Mouse (Mus musculus) kidney, adult 9 months (tissue): ENCODE data around the gene Adora3.

Source experiments
- DNase-seq: peaks from one replicate; pipeline ENCODE4 v3.0.0; 2022

Adora3 gene

DNA sequence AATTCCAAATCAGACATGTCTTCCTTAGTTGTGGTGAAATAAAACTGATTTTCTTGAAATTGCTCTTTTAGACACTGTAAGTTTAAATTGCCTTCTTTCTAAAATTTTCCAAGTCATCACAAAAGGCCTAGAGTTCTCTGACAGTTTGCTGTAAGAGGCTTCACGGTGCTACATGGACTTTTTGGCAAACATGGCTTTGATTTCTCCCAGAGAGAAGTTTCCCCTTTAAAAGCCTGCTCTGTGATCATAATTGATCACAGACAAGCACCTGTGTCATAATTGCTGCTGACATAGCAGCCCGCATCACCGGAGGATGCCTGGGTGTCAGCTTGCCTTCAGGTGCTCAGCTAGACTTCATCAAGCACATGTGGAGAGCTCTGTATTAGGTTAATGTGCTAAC lies at the start of gene Adora3, which contains the start of gene Tmigd3:
TSS of gene Adora3 (plus strand) at position 301 of the 400 bp plus-strand sequence.
TSS of gene Tmigd3 (plus strand) at position 346 of the 400 bp plus-strand sequence.
- no peak for DNase-seq

DNA sequence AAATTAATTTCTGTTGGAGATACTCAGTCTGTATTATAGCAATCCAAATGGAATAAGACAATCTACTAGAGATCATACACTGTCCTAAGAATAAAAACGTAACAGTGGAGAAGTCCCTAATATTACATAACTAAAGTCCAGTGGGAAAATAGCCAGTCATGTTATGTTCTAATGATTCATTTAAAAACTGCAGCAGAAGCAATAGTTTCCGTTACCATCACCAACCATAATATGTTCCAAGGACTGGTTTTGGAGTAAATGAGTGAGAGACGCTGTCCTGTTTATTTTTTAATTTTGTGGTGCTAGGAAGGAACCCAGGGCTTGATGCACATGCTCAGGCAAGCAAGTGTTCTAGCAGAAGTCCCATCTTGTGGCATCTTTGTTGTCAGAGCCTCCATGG lies 49.2 kb upstream of the Adora3 start:
- no peak for DNase-seq

DNA sequence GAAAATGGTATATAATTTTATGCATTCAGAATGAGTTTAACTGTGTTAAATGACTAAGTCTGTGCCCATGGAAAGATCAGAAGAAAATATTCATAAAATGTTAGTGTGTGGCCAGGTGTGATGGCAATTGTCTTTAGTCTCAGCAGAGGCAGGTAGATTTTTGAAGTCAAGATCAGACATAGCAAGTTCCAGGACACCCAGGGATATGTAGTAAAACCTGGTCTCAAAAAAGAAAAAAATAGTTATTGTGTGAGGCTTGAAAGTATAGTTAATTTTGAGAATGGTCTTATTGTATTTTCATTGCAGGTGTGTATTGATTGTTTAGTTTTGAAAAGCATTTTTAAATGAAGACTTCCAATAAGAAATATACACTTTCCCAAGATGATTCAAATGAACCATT lies 47.0 kb upstream of the Adora3 start:
- DNase-seq, result no peak

DNA sequence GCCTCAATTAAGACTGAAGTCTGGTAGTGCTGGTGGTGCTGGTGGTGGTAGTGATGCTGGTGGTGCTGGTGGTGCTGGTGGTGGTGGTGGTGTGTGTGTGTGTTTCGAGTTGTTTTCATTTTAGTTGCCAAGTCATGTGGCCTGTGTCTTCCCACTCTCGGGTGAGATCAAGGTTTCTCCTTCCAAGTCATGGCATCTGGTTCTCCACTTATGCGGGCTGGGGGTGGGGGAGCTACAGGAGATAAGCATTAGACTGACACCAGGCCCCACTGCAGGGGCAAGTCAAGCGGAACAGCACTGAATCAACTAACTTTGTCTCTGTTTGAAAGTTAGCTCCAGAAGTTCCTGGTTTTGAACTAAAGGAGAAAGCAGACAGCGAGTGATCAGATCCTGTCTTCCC lies 46.6 kb upstream of the Adora3 start:
- DNase-seq, result no peak

DNA sequence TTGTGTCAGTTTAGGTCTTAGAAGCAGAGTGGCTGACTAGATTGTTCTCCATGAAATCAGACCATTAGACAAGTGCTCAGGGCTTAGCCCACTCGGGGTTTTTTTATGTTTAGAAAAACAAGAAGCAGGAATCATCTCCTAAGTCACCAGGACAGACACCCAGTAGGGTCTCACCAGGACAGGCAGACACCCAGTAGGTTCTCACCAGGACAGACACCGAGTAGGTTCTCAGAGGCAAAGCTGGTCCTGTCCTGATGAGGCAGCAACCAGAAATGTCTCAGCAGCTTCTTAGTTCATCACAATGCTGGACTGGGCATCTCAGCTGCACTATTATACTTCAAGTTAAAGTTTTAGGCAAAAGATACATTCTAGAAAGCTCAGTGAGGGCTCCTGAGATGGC lies 46.0 kb upstream of the Adora3 start:
- no peak for DNase-seq

DNA sequence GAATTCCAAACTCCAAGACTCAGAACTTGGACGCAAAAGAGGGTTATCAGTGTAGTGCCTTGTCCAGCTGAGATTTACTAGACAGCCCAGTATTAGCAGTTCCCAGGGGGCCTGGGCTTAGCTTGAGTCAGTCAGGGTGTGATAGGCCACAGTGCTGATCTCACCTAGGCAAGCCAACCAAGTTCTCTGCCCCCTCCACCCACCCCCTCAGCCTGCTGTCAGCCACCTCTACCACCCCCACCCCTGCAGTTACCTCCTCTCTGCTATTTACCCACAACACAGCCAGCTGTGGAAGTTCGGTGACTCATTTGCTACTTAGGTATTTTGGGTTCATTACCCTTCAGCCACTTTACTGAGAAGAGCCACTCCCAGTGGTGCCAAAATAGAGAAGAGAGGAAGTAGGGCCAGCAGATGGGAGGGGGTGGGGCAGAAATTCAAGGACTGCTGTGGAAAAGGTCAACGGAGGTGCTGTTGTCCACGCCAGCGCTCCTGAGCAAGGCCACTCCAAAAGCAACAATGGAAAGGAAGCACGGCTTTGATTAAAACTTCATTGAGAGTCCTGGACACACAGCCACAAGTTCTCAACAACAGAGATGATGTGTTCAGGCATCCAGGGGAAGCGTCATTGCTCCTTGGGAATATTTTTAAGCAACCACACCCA lies 45.0 kb upstream of the Adora3 start:
- DNase-seq, result peak; percentile 57

DNA sequence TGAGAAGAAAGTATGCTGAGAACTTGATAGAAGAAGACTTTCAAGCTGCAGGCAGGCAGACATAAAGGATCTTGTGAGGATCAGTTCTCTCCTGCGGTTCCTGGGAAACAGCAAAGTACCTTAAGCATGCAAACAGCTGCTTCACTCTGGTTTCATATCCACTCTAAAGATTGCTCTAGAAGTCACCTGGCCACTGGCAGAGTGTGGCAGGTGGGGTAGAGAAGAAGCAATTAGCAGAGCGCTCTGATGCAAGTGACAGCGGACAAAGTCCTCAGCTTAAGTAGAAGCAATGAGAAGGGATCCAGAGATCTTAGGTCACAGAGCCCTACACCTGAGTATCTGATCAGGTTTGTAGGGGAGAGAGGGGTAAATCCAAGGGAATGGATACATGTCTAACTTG lies 39.1 kb upstream of the Adora3 start:
- DNase-seq, result no peak

DNA sequence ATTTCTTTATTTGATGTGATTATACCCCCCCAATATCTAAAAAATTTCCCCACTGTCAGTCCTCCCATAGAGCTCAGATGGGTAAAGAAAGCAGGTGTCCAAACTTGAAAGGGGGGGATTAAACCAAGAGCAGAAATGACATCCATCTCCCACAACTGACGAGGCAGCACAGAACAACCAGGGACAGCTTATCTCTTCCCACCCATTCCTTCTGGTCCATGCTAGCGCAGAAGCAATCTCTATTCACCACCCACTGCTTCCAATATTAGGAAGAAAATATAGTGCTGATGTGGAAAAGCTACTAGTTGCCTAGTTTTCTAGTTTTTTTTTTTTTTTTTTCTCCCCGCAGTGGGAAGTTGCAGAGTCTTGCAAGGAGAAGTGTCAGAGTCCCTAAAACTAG lies 34.8 kb upstream of the Adora3 start:
- DNase-seq, result no peak

DNA sequence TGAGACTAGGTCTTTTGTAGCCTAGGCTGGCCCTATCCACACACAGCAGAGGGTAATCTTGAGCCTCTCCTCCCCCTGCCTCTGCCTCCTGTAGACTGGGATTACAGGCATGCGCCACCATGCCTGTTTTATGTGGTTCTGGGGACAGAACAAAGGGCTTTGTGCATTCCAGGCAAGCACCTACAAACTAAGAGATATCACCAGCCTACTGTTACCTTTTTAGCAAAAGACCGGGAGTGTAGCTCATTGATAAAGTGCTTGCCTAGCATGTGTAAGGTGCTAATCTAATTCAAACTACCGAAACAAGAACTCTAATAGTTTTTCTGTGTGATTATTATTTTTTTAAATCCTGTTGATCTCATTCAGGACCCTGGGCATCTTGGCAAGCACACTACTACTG lies 33.8 kb upstream of the Adora3 start:
- DNase-seq, result no peak

DNA sequence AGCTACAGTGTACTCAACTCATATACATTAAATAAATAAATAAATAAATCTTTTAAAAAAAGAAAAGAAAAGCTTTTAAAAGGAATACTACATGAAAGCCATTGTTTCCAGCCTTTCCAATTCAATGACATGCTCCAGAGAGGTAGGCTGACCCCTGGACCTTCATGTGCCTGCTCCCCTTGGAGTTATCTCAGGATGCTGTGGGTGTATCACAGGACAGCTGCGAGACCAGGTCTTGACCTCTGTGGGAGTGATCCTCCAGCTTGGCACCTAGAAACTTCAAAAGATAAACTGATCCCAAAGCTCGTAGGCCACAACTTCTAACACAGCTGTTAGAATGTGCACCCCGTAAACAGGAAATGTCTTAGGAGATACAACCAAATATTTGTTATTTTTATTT lies 32.0 kb upstream of the Adora3 start:
- DNase-seq, result no peak

DNA sequence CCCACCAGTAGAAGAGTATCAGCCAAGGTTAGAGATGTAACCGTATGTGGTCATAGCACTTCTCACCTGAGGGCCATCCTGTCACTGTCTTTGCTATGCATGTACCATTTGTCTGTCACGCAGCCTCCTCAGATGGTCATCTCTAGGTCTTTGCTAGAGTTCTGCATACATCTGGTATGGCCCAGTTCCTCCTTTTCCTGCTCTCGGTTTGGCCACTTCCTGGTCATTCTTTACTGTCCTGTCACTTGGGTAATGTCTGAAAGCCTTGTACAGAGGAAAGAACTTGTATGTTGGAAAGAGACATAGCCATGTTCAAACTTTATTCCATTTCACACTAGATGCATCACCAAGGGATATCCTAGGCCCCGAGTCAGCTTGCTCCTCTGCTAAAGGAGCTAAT lies 30.8 kb upstream of the Adora3 start:
- no peak for DNase-seq

DNA sequence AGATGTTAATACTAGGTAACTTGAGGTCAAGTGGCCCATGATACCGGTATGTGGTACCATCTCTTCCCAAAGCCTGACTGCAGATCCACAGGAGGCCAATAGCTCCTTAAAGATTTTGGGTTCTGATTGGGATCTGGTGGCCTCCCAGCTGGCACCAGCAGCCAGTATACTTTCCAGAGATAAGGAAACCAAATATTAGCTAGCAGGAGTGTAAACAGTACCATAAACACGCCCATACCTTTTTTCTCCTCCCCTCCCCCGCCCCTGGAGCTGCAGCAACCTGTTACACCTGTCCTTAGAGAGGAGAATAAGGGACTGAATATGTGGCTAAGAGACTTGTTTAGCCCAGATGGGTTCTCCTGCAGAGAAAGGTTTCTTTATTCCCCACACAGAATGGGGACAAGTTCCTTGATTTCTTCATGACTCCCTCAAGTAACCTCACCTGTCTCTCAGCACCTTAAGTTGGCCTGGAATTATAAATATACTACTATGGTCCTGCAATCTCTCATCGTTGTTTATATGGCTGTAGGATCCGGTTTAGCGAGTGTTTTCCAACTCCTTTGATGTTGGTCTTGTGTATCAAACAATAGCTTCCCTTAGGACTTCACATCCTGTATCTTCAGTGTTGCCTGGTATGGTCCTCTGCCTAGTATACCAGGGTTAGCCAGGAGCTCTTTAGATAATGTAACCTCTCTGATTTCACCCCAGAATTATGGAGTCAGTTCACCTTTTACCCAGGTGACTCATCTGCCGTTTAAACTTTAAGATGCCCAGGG lies 24.2 kb upstream of the Adora3 start:
- DNase-seq, result no peak

DNA sequence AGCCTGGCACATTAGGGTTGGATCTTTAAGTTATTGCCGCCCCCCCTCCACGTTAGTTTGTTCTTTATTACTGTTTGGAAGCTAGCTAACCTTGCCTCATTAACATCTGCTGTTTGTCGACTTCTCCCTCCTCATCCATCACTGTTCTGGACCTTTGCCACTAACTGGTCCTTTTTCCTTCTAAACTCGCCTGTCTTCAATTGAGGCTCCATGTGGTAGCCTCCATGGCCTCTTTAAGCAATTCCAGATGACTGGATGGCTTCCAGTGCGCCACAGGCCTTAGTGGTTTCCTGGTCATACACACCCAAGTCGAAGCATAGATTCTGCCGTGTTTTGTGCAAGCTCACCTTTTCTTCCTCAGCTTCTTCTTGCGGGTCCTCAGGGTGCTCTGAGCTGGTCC lies 16.9 kb upstream of the Adora3 start:
- DNase-seq, result no peak

DNA sequence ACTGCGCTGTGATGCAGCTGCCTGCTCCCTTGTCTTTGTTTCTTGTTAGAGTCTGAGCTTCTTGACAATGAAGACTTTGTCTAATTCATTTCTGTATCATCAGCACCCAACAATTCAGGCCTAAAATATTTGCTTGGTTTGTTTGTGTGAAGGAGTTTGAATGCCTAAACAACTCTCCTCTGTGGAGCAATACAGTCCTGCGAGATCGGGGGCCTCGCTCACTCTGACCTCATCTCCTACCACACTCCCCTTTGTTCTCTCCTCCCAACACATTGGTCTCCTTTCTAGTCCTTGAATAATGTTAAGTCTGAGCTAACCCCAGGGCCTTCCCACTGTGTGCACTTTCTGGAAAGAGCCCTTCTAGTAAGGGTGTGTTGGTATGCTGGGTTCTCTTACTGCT lies 15.9 kb upstream of the Adora3 start:
- DNase-seq, result no peak

DNA sequence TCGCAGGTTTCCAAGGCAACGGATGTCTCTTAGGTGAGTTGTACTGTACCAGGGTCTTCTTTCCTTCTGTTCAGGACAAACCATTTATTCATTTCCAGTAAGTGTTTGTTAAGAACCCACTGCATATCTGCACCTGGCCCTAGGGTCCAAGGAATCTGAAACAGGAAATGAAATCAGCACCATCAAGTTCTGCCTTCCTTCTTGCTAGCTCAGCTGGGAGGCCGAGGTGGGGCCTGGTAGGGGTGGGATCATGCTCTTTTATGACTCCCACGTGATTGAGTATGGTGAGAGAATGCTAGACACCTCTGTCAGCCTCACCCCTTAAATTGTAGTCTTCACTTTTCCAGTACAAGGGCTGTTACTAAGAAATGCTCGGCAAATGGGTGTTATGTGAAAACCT lies 13.1 kb upstream of the Adora3 start:
- DNase-seq, result no peak

DNA sequence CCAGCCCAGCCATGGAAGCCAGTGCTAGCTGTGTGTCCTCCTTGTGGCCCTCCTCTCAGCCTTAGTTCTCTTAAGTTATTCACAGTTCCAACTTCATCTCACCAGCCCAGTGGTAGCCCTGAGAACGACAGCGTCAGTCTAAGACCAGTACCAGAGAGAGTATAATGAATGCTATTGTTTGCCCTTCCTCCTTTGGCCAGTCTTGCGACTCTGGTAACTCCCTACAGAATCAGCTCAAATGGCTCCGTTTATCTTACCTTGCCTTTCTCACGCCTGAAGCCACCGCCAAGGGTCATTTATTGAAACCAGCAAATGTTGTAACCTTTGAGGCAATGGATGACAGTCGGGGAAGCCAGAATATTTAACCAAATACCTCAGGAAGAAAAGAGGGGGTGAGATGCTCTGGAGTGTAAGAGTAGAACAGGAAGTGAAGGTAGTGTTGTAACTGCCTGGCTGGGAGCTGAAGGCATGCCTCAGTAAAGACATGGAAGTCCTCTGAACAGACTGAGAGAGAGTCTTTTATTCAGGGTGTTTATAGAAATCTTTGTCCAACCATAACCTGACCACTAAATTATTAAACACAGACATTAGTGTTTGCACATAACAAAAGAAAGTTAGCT lies 8.8 kb upstream of the Adora3 start:
- DNase-seq, result no peak

DNA sequence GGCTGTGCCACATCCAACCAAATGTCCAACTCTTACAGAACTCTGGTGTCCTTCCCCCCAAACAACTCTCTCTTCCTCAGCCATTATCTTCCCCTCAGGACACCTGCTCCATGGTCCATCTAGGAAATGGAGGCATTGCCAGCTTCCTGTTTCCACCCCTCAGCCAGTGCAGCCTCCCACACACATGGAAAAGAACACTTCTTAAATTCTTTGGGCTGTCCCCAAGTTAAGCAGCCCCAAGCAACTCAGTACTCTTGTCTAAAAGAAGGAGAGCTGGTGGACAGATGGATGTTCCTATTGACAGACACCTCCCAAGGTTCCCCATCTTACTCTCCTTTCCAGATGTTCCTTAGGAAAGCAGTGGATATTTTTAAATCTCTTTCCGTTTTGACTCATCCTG lies 6.5 kb upstream of the Adora3 start:
- DNase-seq, result no peak

DNA sequence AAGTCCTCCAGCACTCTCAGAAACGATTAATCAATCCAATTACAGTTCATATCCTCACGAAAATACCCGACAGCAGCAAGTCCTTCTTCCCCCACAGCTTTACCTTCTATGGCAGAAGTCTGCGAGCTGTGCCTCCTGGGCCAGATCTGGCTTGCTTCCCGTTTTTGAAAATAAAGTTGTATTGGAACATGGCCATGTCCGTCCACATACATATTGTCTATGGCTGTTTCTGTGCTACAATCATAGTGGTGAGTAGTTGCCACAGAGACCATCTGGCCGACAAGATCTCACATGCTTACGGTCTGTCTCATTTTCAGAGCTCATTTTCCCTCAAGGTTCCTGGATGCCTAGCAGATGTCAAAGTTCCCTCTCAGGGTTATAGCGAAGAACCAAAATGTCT lies 5.5 kb upstream of the Adora3 start:
- DNase-seq, result no peak

DNA sequence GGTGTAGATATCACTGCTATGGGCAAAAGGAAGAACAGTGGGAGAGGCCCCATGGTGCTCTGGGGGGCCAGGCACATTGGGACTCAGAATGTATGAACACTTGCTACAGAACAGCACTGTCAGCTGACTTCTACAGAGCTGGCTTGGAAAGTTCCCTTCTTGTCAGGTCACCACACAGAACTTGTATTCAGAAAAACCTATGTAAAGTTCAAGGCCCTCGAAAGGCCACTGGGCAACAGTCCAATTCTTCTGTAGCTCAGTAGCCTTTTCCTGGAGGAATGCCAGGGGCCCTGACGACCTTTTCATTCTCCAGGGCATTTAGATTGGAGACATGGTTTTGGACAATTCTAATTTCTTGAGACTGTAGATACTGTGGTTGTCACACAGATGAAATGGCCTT lies 2.5 kb upstream of the Adora3 start:
- DNase-seq, result peak; percentile 61

DNA sequence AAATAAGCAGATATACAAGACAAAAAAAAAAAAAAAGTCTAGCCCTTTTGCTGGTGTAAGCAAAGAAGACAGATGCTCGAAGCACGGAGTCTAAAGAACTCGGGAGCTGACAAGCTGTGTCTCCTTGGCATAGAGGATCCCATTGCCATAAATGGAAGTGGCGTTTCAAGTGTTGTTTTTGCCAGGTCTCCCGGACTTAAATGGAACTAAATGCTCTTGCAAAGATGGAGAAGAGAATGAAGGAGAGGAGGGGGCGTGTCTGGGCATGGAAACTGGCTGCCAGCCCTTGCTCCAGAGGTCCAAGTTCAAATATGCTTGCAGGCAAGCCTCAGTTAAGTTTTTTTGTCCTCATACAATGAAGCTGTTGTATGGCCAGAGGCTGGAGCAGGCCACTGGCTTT lies 1.4 kb downstream of the Adora3 start:
- DNase-seq, result peak; percentile 52

DNA sequence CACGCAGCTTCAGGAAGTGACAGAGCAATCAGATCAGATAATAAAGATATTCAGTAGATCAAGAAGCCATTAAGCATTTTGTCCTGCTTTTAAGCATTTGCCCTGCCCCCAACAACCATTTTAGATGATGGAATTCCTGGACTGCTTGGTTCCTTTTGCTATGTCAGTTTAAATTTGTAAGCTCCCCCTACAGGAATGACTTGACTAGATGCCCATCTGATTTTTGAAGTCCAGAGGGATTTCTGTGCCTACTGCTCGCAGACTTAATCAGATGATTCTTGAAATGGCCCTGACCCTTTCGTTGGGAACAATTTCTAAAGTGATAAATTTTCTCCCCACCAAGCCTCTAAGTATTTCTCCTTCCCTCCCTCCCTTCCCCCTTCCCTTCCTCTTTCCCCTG lies 1.9 kb downstream of the Adora3 start:
- DNase-seq, result no peak

DNA sequence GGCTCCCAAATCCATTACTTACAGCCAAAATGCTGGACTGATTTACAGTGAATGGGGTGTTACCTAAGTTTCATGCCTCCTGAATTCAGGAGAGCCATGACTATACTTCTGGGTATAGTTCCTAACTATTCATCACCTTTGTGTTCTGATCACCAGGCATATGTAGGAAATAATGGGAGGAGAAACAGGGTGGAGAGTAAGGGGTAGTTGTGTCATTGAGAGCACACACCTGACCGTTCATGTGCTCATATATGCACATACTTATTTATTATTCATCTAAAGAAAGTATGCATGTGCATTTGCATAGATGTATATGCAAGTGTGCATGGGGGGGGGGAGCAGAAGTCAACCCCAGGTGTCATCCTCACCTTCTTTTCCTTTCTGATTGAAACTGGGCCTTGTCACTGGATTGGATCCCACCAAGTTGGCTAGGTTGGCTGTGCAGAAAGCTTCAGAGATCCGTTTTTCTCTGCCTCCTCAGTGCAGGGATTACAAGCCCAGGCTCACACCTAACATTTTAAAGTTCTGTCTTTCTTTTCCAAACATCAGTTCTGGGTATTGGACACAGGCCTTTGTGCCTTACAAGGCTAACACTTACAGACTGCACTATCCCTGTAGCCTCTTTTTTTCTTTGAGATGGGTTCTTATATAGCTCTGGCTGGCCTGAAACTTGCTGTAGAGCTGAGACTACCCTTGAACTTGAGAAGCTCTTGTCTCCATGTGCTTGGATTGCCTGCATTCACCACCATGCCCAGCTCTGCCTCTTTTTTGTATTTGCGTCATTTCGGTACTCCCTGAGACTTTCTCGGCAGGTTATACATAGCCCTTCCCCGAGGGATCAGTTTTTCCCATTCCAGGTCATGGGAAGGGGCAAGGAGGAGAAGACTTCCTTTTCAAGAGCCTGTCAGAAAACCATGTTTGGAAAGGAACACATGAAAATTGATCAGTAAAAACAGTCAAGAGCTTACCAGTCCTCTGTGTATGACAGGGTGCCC lies 3.1 kb downstream of the Adora3 start:
- DNase-seq, result no peak

DNA sequence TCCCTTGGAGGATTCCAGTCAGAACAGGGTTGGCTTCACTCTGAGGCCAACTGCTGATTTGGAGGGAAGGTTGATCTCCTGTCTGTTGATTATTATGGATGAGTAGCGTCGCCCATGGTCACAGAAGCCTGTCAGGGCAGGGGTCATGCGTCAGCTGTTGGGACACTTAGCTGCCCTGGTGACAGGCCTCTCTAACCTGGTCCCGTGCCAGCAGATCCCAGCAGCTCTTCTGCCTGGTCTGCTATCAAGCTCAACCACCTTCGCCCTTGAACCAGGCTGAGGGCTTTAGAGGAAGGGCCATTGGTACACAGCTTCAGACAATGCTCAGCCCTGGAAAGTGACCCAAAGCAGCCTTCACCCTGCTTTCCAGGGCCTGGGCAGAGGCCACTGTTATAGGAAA lies 5.4 kb downstream of the Adora3 start:
- peak; percentile 24 for DNase-seq
